Mouse (Mus musculus) heart, postnatal 10 days (tissue): ENCODE data around the gene Arnt2. TPM values are rescaled to one million over a fixed set of nuclear protein-coding genes. Genes with fewer than 3 reads are reported as not detected.

Experiments used
- DNase-seq, 2 experiments: peaks; one replicate each; pipeline ENCODE4 v3.0.0; 2021
- intact Hi-C: fragments of 180-260 bp; cut with DNase I; formaldehyde crosslinking; loops from one replicate; pipeline ENCODE4 v1.15.1; 2025
- total RNA-seq, 2 experiments: library from RNA; stranded (reverse); gene quantifications; 2 replicates each; pipeline ENCODE4 v1.2.3; 2021

The Arnt2 gene
- total RNA-seq, 2 experiments from 2014 or later, result 1.5 to 1.7 TPM

- intact Hi-C loops, result no loop called here
- peak; percentile 42 to 46 for DNase-seq
Observed at GRCm38 (mm10) chr7:84310909-84311311, 99.1 kb downstream of the Arnt2 start.

- intact Hi-C loops, result no loop called here
- no peak for DNase-seq
Observed at GRCm38 (mm10) chr7:84307329-84307925, 102.5 kb downstream of the Arnt2 start.

- intact Hi-C loops, result no loop called here
- DNase-seq, result no peak
Observed at GRCm38 (mm10) chr7:84300261-84300660, 109.7 kb downstream of the Arnt2 start.

GRCm38 (mm10) chr7:84299601-84300000, 110.4 kb downstream of the Arnt2 start:
- peak in 1 of 2 experiments; percentile 28 for DNase-seq
- intact Hi-C loops, result no loop called here

GRCm38 (mm10) chr7:84293054-84293453, 116.9 kb downstream of the Arnt2 start:
- peak; percentile 36 to 62 for DNase-seq
- intact Hi-C loops, result no loop called here

- DNase-seq, result no peak
- intact Hi-C loops, result no loop called here
Observed at GRCm38 (mm10) chr7:84287226-84287587, 122.8 kb downstream of the Arnt2 start.

GRCm38 (mm10) chr7:84286526-84287225, 123.3 kb downstream of the Arnt2 start:
- no peak for DNase-seq
- intact Hi-C loops, result no loop called here

GRCm38 (mm10) chr7:84285790-84286189, 124.2 kb downstream of the Arnt2 start:
- no peak for DNase-seq
- intact Hi-C loops, result no loop called here

- intact Hi-C loops, result no loop called here
Observed at GRCm38 (mm10) chr7:84284974-84285373, 125.0 kb downstream of the Arnt2 start.

GRCm38 (mm10) chr7:84282231-84282630, 127.7 kb downstream of the Arnt2 start:
- no peak for DNase-seq
- intact Hi-C loops, result no loop called here

More at GRCm38 (mm10) chr7:84284974-84285373, 125.0 kb downstream of the Arnt2 start:
- no peak for DNase-seq

GRCm38 (mm10) chr7:84279231-84279630, 130.7 kb downstream of the Arnt2 start:
- intact Hi-C loops, result no loop called here
- peak; percentile 22 to 38 for DNase-seq

- intact Hi-C loops, result no loop called here
- DNase-seq, result no peak
Observed at GRCm38 (mm10) chr7:84275312-84275711, 134.7 kb downstream of the Arnt2 start.

GRCm38 (mm10) chr7:84273930-84274329, 136.0 kb downstream of the Arnt2 start:
- DNase-seq, result peak; percentile 20 to 21
- intact Hi-C loops, result no loop called here

GRCm38 (mm10) chr7:84272206-84272818, 137.7 kb downstream of the Arnt2 start:
- DNase-seq, result peak; percentile 82 to 87
- intact Hi-C loops, result loop anchor here (1.0 kb wide), 4 partner anchors 84 to 358 kb away; no protein-coding TSS in a partner anchor

- no peak for DNase-seq
- intact Hi-C loops, result no loop called here
Observed at GRCm38 (mm10) chr7:84271429-84271828, 138.5 kb downstream of the Arnt2 start.

- intact Hi-C loops, result no loop called here
Observed at GRCm38 (mm10) chr7:84263466-84263865, 146.5 kb downstream of the Arnt2 start.

GRCm38 (mm10) chr7:84261341-84261740, 148.6 kb downstream of the Arnt2 start:
- peak in 1 of 2 experiments; percentile 8 for DNase-seq
- intact Hi-C loops, result no loop called here

More at GRCm38 (mm10) chr7:84263466-84263865, 146.5 kb downstream of the Arnt2 start:
- DNase-seq, result no peak

GRCm38 (mm10) chr7:84260401-84260800, 149.6 kb downstream of the Arnt2 start:
- intact Hi-C loops, result no loop called here
- DNase-seq, result no peak

GRCm38 (mm10) chr7:84259309-84259985, 150.5 kb downstream of the Arnt2 start:
- intact Hi-C loops, result no loop called here
- no peak for DNase-seq

GRCm38 (mm10) chr7:84256661-84257060, 153.3 kb downstream of the Arnt2 start:
- intact Hi-C loops, result no loop called here
- DNase-seq, result no peak

- intact Hi-C loops, result no loop called here
- no peak for DNase-seq
Observed at GRCm38 (mm10) chr7:84256245-84256644, 153.7 kb downstream of the Arnt2 start.
